20 mouse cellular contexts compared by ENCODE assay signal in the genomic region with DNA sequence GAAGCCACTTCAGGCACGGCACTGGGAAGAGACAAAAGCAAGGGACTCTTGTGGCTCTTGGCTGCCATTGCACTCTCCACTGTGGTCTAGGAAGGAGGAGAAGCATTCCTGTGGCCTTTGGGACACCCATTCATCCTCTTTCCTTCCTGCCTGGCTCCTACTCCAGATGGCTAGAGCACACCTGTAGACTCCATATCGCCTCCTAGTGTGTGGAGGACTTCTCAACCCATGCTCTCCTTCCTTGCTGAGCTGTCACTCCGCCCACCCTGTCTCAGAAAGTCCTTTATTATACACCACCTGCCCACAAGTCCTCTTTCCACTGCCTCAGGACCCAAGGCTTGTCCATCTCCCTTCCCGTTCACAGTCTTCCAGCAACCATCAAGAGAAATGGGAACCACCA.
A peak's percentile ranks its signal among the peaks of the same experiment; 100 is the strongest.
DNase-seq lines count a peak whose midpoint lies in the region; ATAC-seq and TF ChIP-seq lines count a peak whose summit lies in the region.
"Had no signal": no experiment of that assay in that cellular context is flagged by ENCODE, and none has a peak within 500 bp of the region (broad histone marks: within the 10 kb centered on the region; RNA-seq: fewer than 3 reads in every experiment).

No protein-coding gene starts in this region.

- no peaks in the 10 kb centered on the region for H3K27me3 ChIP-seq in forebrain, postnatal 0 days (ENCODE audit: insufficient read depth, low read length)
- H3K27me3 ChIP-seq in forebrain, embryonic 14.5 days (replicated peaks; ENCODE audit: control insufficient read depth, insufficient read depth, low read length): no peaks in the 10 kb centered on the region
- no peaks in the 10 kb centered on the region for H3K27me3 ChIP-seq in lung, postnatal 0 days (replicated peaks; ENCODE audit: insufficient read depth, low read length)
- H3K27me3 ChIP-seq: limb, embryonic 13.5 days; liver, embryonic 15.5 days; neural tube, embryonic 12.5 days had no signal

- intact Hi-C loops in gastrocnemius, adult 2 months (cut with DNase I): no loop called here

- no peak overlapping the region for H3K9ac ChIP-seq in forebrain, postnatal 0 days
- H3K9ac ChIP-seq in forebrain, embryonic 14.5 days (ENCODE audit: low read length): no peak overlapping the region
- no peak overlapping the region for H3K9ac ChIP-seq in lung, postnatal 0 days (replicated peaks; ENCODE audit: low read depth)
- H3K9ac ChIP-seq in ES-E14 (ENCODE audit: insufficient read depth, low read depth, low read length, poor library complexity, severe bottlenecking): no peak overlapping the region
- H3K9ac ChIP-seq: limb, embryonic 13.5 days; liver, embryonic 15.5 days; neural tube, embryonic 12.5 days had no signal

- no peak for DNase-seq in forebrain, postnatal 0 days
- DNase-seq in forebrain, embryonic 14.5 days (ENCODE audit: low spot score): no peak
- DNase-seq in lung, postnatal 0 days (ENCODE audit: low spot score): no peak
- no peak for DNase-seq in lung, postnatal 4 days
- DNase-seq in ES-E14 (ENCODE audit: low read depth, low spot score) (peak; percentile 7), adipocyte (ENCODE audit: low spot score) (no peak)
- no peak for DNase-seq in gastrocnemius, adult 2 months
- DNase-seq: adrenal gland, adult 2 months; cerebellum, adult 11 months; cerebellum, postnatal 10 days; kidney, adult 18-20 months; kidney, postnatal 4 days; lung, postnatal 14 days; midbrain, embryonic 14.5 days; thymus, adult 2 months; thymus, postnatal 4 days had no signal

- no peaks in the 10 kb centered on the region for H3K36me3 ChIP-seq in forebrain, postnatal 0 days (ENCODE audit: insufficient read depth)
- no peaks in the 10 kb centered on the region for H3K36me3 ChIP-seq in forebrain, embryonic 14.5 days (ENCODE audit: control insufficient read depth, insufficient read depth, low read length)
- no peaks in the 10 kb centered on the region for H3K36me3 ChIP-seq in lung, postnatal 0 days (ENCODE audit: insufficient read depth, low read length)
- H3K36me3 ChIP-seq in ES-E14 (ENCODE audit: control insufficient read depth, insufficient read depth, low read length, poor library complexity, severe bottlenecking): no peaks in the 10 kb centered on the region
- H3K36me3 ChIP-seq: liver, embryonic 15.5 days had no signal

- peak; percentile 24; the same call in 1 of the 2 replicates for TF ChIP-seq CTCF in forebrain, postnatal 0 days (IDR thresholded peaks at IDR 0.05; ENCODE audit: low read depth)
- TF ChIP-seq CTCF in lung, postnatal 0 days (IDR thresholded peaks at IDR 0.05): peak; percentile 24; the same call in 1 of the 2 replicates
- TF ChIP-seq CTCF in gastrocnemius, adult 2 months (IDR thresholded peaks at IDR 0.05): no peak

- no peak overlapping the region for H3K4me3 ChIP-seq in forebrain, postnatal 0 days (ENCODE audit: low read depth, low read length)
- no peak overlapping the region for H3K4me3 ChIP-seq in forebrain, embryonic 14.5 days (ENCODE audit: low read depth, low read length)
- H3K4me3 ChIP-seq in lung, postnatal 0 days (ENCODE audit: low read depth, low read length): no peak overlapping the region
- H3K4me3 ChIP-seq in ES-E14 (ENCODE audit: insufficient read depth in 1 of 2, low read depth in 1 of 2, low read length in 2 of 2, poor library complexity in 1 of 2, severe bottlenecking in 1 of 2): no peak overlapping the region
- no peak overlapping the region for H3K4me3 ChIP-seq in gastrocnemius, adult 2 months
- H3K4me3 ChIP-seq: heart, embryonic 10.5 days; limb, embryonic 13.5 days; liver, embryonic 15.5 days; neural tube, embryonic 12.5 days had no signal

- no peak overlapping the region for H3K4me2 ChIP-seq in forebrain, postnatal 0 days (ENCODE audit: low read depth)
- no peak overlapping the region for H3K4me2 ChIP-seq in forebrain, embryonic 14.5 days (ENCODE audit: low read length)
- no peak overlapping the region for H3K4me2 ChIP-seq in lung, postnatal 0 days (replicated peaks; ENCODE audit: low read depth, low read length)
- H3K4me2 ChIP-seq: limb, embryonic 13.5 days; liver, embryonic 15.5 days; neural tube, embryonic 12.5 days had no signal

- H3K27ac ChIP-seq in forebrain, postnatal 0 days (ENCODE audit: low read depth, low read length): no peak overlapping the region
- H3K27ac ChIP-seq in forebrain, embryonic 14.5 days (ENCODE audit: low read depth, low read length): no peak overlapping the region
- H3K27ac ChIP-seq in lung, postnatal 0 days (ENCODE audit: low read length): no peak overlapping the region
- H3K27ac ChIP-seq in ES-E14 (ENCODE audit: insufficient read depth, low read depth, low read length, poor library complexity, severe bottlenecking): no peak overlapping the region
- H3K27ac ChIP-seq in gastrocnemius, adult 2 months: no peak overlapping the region
- H3K27ac ChIP-seq: heart, embryonic 10.5 days; limb, embryonic 13.5 days; liver, embryonic 15.5 days; neural tube, embryonic 12.5 days had no signal

- in situ Hi-C loops in ES-E14 (cut with MboI; ENCODE audit: low sequenced_read_pairs in 2 of 2, unreplicated experiment in 2 of 2): no loop called here

- H3K4me1 ChIP-seq in forebrain, postnatal 0 days (ENCODE audit: insufficient read depth): no peaks in the 10 kb centered on the region
- H3K4me1 ChIP-seq in forebrain, embryonic 14.5 days (ENCODE audit: control insufficient read depth, insufficient read depth, low read length): no peaks in the 10 kb centered on the region
- no peaks in the 10 kb centered on the region for H3K4me1 ChIP-seq in lung, postnatal 0 days (ENCODE audit: insufficient read depth, low read depth, low read length)
- 0 out of 4 replicates have a peak, but pooled peaks cover 0 to 2% of the 10 kb centered on the region in 2 experiments for H3K4me1 ChIP-seq in ES-E14 (ENCODE audit: control insufficient read depth in 2 of 2, insufficient read depth in 2 of 2, low read length in 2 of 2, poor library complexity in 1 of 2)
- H3K4me1 ChIP-seq: limb, embryonic 13.5 days; liver, embryonic 15.5 days; neural tube, embryonic 12.5 days had no signal

- no peaks in the 10 kb centered on the region for H3K9me3 ChIP-seq in forebrain, postnatal 0 days (ENCODE audit: low read length)
- H3K9me3 ChIP-seq in forebrain, embryonic 14.5 days (replicated peaks; ENCODE audit: control insufficient read depth, low read length): no peaks in the 10 kb centered on the region
- no peaks in the 10 kb centered on the region for H3K9me3 ChIP-seq in lung, postnatal 0 days (ENCODE audit: low read length)
- no peaks in the 10 kb centered on the region for H3K9me3 ChIP-seq in ES-E14 (ENCODE audit: control insufficient read depth, insufficient read depth, low read depth, low read length)
- H3K9me3 ChIP-seq: heart, embryonic 10.5 days; limb, embryonic 13.5 days; liver, embryonic 15.5 days; neural tube, embryonic 12.5 days had no signal

- ATAC-seq in forebrain, postnatal 0 days: no peak
- ATAC-seq in forebrain, embryonic 14.5 days: no peak
- ATAC-seq in lung, postnatal 0 days: no peak

- no peak for TF ChIP-seq EP300 in lung, postnatal 0 days (IDR thresholded peaks at IDR 0.05)

- 96% methylated on average over 4 of the region's 4 CpGs for WGBS in forebrain, postnatal 0 days
- 92% methylated on average over 4 of the region's 4 CpGs for WGBS in forebrain, embryonic 14.5 days
- WGBS in lung, postnatal 0 days: 89% methylated on average over 4 of the region's 4 CpGs

TF ChIP-seq in ES-E14, 5 proteins besides CTCF, POLR2A, EP300 and RAD21:
- no peak for TF ChIP-seq HCFC1 (IDR thresholded peaks at IDR 0.05; ENCODE audit: borderline replicate concordance, insufficient read depth, low read length)
- no peak for TF ChIP-seq MAFK (IDR thresholded peaks at IDR 0.05; ENCODE audit: insufficient read depth, low read depth, low read length)
- no peak for TF ChIP-seq ZNF384 (IDR thresholded peaks at IDR 0.05; ENCODE audit: low read depth, low read length)
- TF ChIP-seq CHD2 (IDR thresholded peaks at IDR 0.05; ENCODE audit: low read depth, low read length): no peak
- no peak for TF ChIP-seq ZC3H11A (IDR thresholded peaks at IDR 0.05; ENCODE audit: borderline replicate concordance, low read depth, low read length)
